Mouse (Mus musculus) MEL (cell line): ENCODE data around the gene Amn1. TPM values are rescaled to one million over a fixed set of nuclear protein-coding genes. Genes with fewer than 3 reads are reported as not detected.

Experiments used
- DNase-seq: peaks from one replicate; pipeline ENCODE4 v3.0.0; 2011; ENCODE audit warnings: low read depth, low spot score
- H3K27ac ChIP-seq: 2 replicates; pipeline ENCODE4 v1.5.1; 2012; ENCODE audit warnings: low read depth, mild to moderate bottlenecking, control low read depth, low read length, moderate library complexity; ENCODE audit not compliant: control insufficient read depth
- H3K27me3 ChIP-seq, 2 experiments: fragments of 150-350 bp in 1 of 2; sonication (generic) in 1 of 2; 2 replicates each; pipeline ENCODE4 v1.6.1; 2012; ENCODE audit warnings: low read length in 2 of 2, mild to moderate bottlenecking in 2 of 2, improper control_type of control experiment in 1 of 2, moderate library complexity in 1 of 2; ENCODE audit not compliant: insufficient read depth in 2 of 2, control insufficient read depth in 1 of 2
- H3K36me3 ChIP-seq, 2 experiments: 2 replicates each; pipeline ENCODE4 v1.6.1; 2012 to 2014; ENCODE audit warnings: low read length in 2 of 2, improper control_type of control experiment in 1 of 2, inconsistent platforms in 1 of 2, mild to moderate bottlenecking in 1 of 2; ENCODE audit not compliant: insufficient read depth in 2 of 2, control insufficient read depth in 1 of 2
- H3K4me1 ChIP-seq, 2 experiments: fragments of 150-350 bp in 1 of 2; sonication (generic) in 1 of 2; 2 replicates each; pipeline ENCODE4 v1.6.1; 2012; ENCODE audit warnings: low read length in 2 of 2, improper control_type of control experiment in 1 of 2, mild to moderate bottlenecking in 1 of 2; ENCODE audit not compliant: insufficient read depth in 2 of 2, control insufficient read depth in 1 of 2
- H3K4me3 ChIP-seq, 2 experiments: fragments of 150-350 bp in 1 of 2; sonication (generic) in 1 of 2; 2 replicates each; pipeline ENCODE4 v1.5.1; 2012; ENCODE audit warnings: low read depth in 2 of 2, low read length in 2 of 2, mild to moderate bottlenecking in 2 of 2, moderate library complexity in 2 of 2, control low read depth in 1 of 2, improper control_type of control experiment in 1 of 2; ENCODE audit not compliant: control insufficient read depth in 1 of 2, insufficient read depth in 1 of 2
- H3K79me2 ChIP-seq: 2 replicates; pipeline ENCODE4 v1.6.1; 2012; ENCODE audit warnings: mild to moderate bottlenecking, low read length, moderate library complexity; ENCODE audit not compliant: control insufficient read depth, poor library complexity, insufficient read depth
- H3K9ac ChIP-seq: 2 replicates; pipeline ENCODE4 v1.6.1; 2012; ENCODE audit warnings: low read depth, mild to moderate bottlenecking, control low read depth, low read length, moderate library complexity; ENCODE audit not compliant: control insufficient read depth, poor library complexity, severe bottlenecking
- H3K9me3 ChIP-seq: fragments of 150-350 bp; sonication (generic); replicated peaks from 2 replicates; pipeline ENCODE4 v1.6.1; 2012; ENCODE audit warnings: mild to moderate bottlenecking, low read length, improper control_type of control experiment, moderate library complexity; ENCODE audit not compliant: insufficient read depth
- BHLHE40 ChIP-seq: IDR thresholded peaks from 2 replicates; pipeline ENCODE4 v1.6.1; 2012; ENCODE audit warnings: low read depth, mild to moderate bottlenecking, inconsistent platforms, low read length, improper control_type of control experiment, borderline replicate concordance
- CTCF ChIP-seq, 3 experiments: IDR thresholded peaks in 2 of 3; conservative IDR thresholded peaks in 1 of 3; 2 replicates each; pipeline ENCODE4 v1.5.1; 2011 to 2012; ENCODE audit warnings: low read length in 3 of 3, low read depth in 2 of 3, mild to moderate bottlenecking in 2 of 3, improper control_type of control experiment in 1 of 3, inconsistent platforms in 1 of 3, mixed read lengths in 1 of 3, moderate library complexity in 1 of 3; ENCODE audit not compliant: control insufficient read depth in 1 of 3, insufficient read depth in 1 of 3, poor library complexity in 1 of 3, severe bottlenecking in 1 of 3
- ELF1 ChIP-seq: IDR thresholded peaks from 2 replicates; pipeline ENCODE4 v1.6.1; 2014; ENCODE audit warnings: low read depth, mild to moderate bottlenecking, inconsistent platforms, low read length, improper control_type of control experiment, moderate library complexity
- EP300 ChIP-seq, 2 experiments: IDR thresholded peaks; 2 replicates each; pipeline ENCODE4 v1.6.1; 2011; ENCODE audit warnings: improper control_type of control experiment in 2 of 2, low read length in 2 of 2, low read depth in 1 of 2, mild to moderate bottlenecking in 1 of 2
- GABPA ChIP-seq: IDR thresholded peaks from 2 replicates; pipeline ENCODE4 v1.6.1; 2012; ENCODE audit warnings: low read depth, mild to moderate bottlenecking, inconsistent platforms, low read length, improper control_type of control experiment, moderate library complexity
- GATA1 ChIP-seq: IDR thresholded peaks from 2 replicates; pipeline ENCODE4 v1.6.1; 2011; ENCODE audit warnings: low read depth, low read length, improper control_type of control experiment
- HCFC1 ChIP-seq: IDR thresholded peaks from 2 replicates; pipeline ENCODE4 v1.6.1; 2012; ENCODE audit warnings: low read depth, mild to moderate bottlenecking, inconsistent platforms, low read length, improper control_type of control experiment, moderate library complexity
- MEF2A ChIP-seq: IDR thresholded peaks from 2 replicates; pipeline ENCODE4 v1.6.1; 2014; ENCODE audit warnings: low read depth, mild to moderate bottlenecking, inconsistent platforms, low read length, improper control_type of control experiment; ENCODE audit not compliant: poor library complexity, insufficient replicate concordance, severe bottlenecking; ENCODE audit errors: extremely low read depth
- NELFE ChIP-seq: IDR thresholded peaks from 2 replicates; pipeline ENCODE4 v1.6.1; 2011; ENCODE audit warnings: low read depth, low read length, improper control_type of control experiment
- POLR2AphosphoS2 ChIP-seq: IDR thresholded peaks from 2 replicates; pipeline ENCODE4 v1.6.1; 2011; ENCODE audit warnings: low read length, improper control_type of control experiment
- RAD21 ChIP-seq: IDR thresholded peaks from 2 replicates; pipeline ENCODE4 v1.6.1; 2011; ENCODE audit warnings: mild to moderate bottlenecking, low read depth, low read length, improper control_type of control experiment
- SIN3A ChIP-seq: IDR thresholded peaks from 2 replicates; pipeline ENCODE4 v1.6.1; 2012; ENCODE audit warnings: low read length, improper control_type of control experiment, inconsistent platforms
- TAL1 ChIP-seq: IDR thresholded peaks from 2 replicates; pipeline ENCODE4 v1.6.1; 2012; ENCODE audit warnings: mild to moderate bottlenecking, inconsistent platforms, low read length, moderate library complexity, mixed read lengths
- TBP ChIP-seq: IDR thresholded peaks from 2 replicates; pipeline ENCODE4 v1.8.0; 2011; ENCODE audit warnings: low read depth, low read length, improper control_type of control experiment
- TCF12 ChIP-seq: IDR thresholded peaks from 2 replicates; pipeline ENCODE4 v1.6.1; 2014; ENCODE audit warnings: low read depth, mild to moderate bottlenecking, inconsistent platforms, low read length, improper control_type of control experiment, moderate library complexity
- polyA plus RNA-seq, 2 experiments: library from polyadenylated mRNA; stranded (reverse) in 1 of 2; unstranded in 1 of 2; fragments of >175 nt in 1 of 2; fragments of >200 nt in 1 of 2; gene quantifications; 2 replicates each; pipeline versions ENCODE4 v1.2.1 to v1.2.4; 2012; ENCODE audit warnings: low replicate concordance in 2 of 2, low read depth in 1 of 2; ENCODE audit not compliant: insufficient read length in 2 of 2, insufficient read depth in 1 of 2, missing spikeins in 1 of 2
- total RNA-seq: library from RNA; depleted of rRNA; stranded (reverse); fragments of 300-350 nt; gene quantifications from 2 replicates; pipeline ENCODE4 v1.2.3, GENCODE M21; 2012

Gene Amn1
- total and polyA plus RNA-seq, 3 experiments, result 2.7 TPM; not detected in 1

DNA sequence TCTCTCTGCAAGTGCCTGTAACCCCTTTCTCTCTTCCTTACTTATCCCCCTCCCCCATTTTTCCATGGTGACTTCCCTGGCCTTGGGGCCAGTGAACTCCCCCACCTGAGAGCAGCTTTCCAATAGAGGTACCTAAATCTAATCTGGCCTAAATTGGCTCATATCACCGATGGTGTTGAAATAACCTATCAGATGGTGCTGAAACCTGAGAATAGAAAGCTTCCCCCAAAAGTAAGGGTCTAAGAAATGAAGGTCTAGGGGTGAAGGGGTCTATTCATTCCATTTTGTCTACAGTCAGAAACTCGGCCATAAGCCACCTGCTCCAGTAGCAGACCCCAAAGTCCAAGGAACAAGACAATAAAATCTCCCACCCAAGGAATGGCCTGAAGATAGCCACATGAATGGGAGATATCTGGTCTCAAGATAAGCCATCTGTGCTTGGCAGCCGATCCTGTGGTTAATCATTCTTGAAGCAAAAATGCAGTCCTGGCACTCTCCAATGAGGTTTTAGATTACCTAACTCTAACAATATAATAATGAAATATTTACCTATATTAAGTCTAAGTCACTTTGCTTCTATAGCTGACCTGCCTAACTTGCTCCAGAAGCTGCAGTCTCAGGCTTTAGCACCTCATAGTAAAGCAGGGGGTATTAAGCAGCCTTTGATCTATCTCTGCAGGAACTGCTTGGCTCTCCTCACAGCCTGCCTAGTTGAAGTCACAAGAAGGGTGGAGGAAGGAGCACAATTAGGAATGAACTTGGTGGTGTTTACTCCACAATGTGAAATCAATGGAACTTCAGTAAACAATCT lies 33.3 kb downstream of the Amn1 start:
- TF ChIP-seq GATA1 (peak; percentile 76), CTCF (IDR thresholded peaks at IDR 0.05 in 2 of 3, conservative IDR thresholded peaks at IDR 0.05 in 1 of 3; ENCODE audit: control insufficient read depth in 1 of 3, insufficient read depth in 1 of 3, low read depth in 2 of 3, low read length in 3 of 3, poor library complexity in 1 of 3, severe bottlenecking in 1 of 3) (no peak), EP300 (IDR thresholded peaks at IDR 0.05; ENCODE audit: low read depth in 1 of 2, low read length in 2 of 2) (peak; percentile 53), NELFE (no peak), TCF12 (peak; percentile 73; the same call in 1 of the 2 replicates), GABPA (no peak), TAL1 (peak; percentile 34)

GRCm38 (mm10) chr6:149154116-149155030 lies 34.1 kb downstream of the Amn1 start:
- H3K79me2 ChIP-seq, result no peaks in the 10 kb centered on the region
- no peaks in the 10 kb centered on the region for H3K27me3 ChIP-seq
- no peak overlapping the region for H3K4me3 ChIP-seq
- H3K9ac ChIP-seq, result no peak overlapping the region
- H3K4me1 ChIP-seq, result peaks cover 8 to 11% of the 10 kb centered on the region in 2 experiments
- H3K9me3 ChIP-seq, result no peaks in the 10 kb centered on the region
- TF ChIP-seq TBP (no peak), ELF1 (no peak), POLR2AphosphoS2 (no peak), MEF2A (no peak), BHLHE40 (no peak), GATA1 (no peak), SIN3A (no peak), RAD21 (no peak), HCFC1 (no peak)
- H3K36me3 ChIP-seq, result peaks cover 0 to 18% of the 10 kb centered on the region in 2 experiments; a peak in 2 of 4 replicates
- no peak overlapping the region for H3K27ac ChIP-seq
- DNase-seq, result no peak

More for the DNA sequence above, 33.3 kb downstream of the Amn1 start:
- Histone ChIP-seq H3K79me2 (no peaks in the 10 kb centered on the region), H3K36me3 (peaks cover 0 to 18% of the 10 kb centered on the region in 2 experiments; a peak in 2 of 4 replicates), H3K9ac (no peak overlapping the region), H3K27ac (no peak overlapping the region), H3K4me3 (no peak overlapping the region), H3K9me3 (no peaks in the 10 kb centered on the region), H3K4me1 (peaks cover 8 to 11% of the 10 kb centered on the region in 2 experiments), H3K27me3 (no peaks in the 10 kb centered on the region)
- peak; percentile 39 for DNase-seq
